Mouse (Mus musculus): Measurements from ENCODE around the gene Setd1a.
A peak's percentile ranks its signal among the peaks of the same experiment; 100 is the strongest.

Gene Setd1a

GRCm38 (mm10) chr7:127800435-127801009, 24.1 kb downstream of the Setd1a start, which contains the start of gene Hsd3b7:
Gene Hsd3b7, plus strand, starts transcription at chr7:127800604.
- peak; percentile 94 for DNase-seq

- peak; percentile 21 for DNase-seq
These were observed 24.6 kb downstream of the Setd1a start for GRCm38 (mm10) chr7:127801010-127801621.

- DNase-seq = no peak
These were observed 25.8 kb downstream of the Setd1a start for GRCm38 (mm10) chr7:127802313-127802712.

GRCm38 (mm10) chr7:127808821-127809220, 32.4 kb downstream of the Setd1a start:
- no peak for DNase-seq

GRCm38 (mm10) chr7:127809846-127810245, 33.4 kb downstream of the Setd1a start:
- DNase-seq = no peak

GRCm38 (mm10) chr7:127810650-127811049, 34.2 kb downstream of the Setd1a start:
- no peak for DNase-seq

GRCm38 (mm10) chr7:127811240-127811639, 34.8 kb downstream of the Setd1a start:
- DNase-seq = no peak

GRCm38 (mm10) chr7:127812292-127812691, 35.8 kb downstream of the Setd1a start:
- no peak for DNase-seq

- peak; percentile 26 for DNase-seq
These were observed 37.4 kb downstream of the Setd1a start for GRCm38 (mm10) chr7:127813821-127814220.

- DNase-seq = peak; percentile 65
These were observed 37.9 kb downstream of the Setd1a start for GRCm38 (mm10) chr7:127814241-127814921.

GRCm38 (mm10) chr7:127815116-127815665, 38.7 kb downstream of the Setd1a start:
- DNase-seq = no peak

GRCm38 (mm10) chr7:127815954-127816821, 39.7 kb downstream of the Setd1a start:
- peak; percentile 75 for DNase-seq

- no peak for DNase-seq
These were observed 40.6 kb downstream of the Setd1a start for GRCm38 (mm10) chr7:127817053-127817452.

- DNase-seq = no peak
These were observed 41.3 kb downstream of the Setd1a start for GRCm38 (mm10) chr7:127817776-127818175.

- peak; percentile 55 for DNase-seq
These were observed 44.5 kb downstream of the Setd1a start for GRCm38 (mm10) chr7:127820836-127821509.

- DNase-seq = no peak
These were observed 46.0 kb downstream of the Setd1a start for GRCm38 (mm10) chr7:127822494-127822893.

GRCm38 (mm10) chr7:127823236-127824171, 47.0 kb downstream of the Setd1a start:
- DNase-seq = no peak

GRCm38 (mm10) chr7:127824176-127824871, 47.9 kb downstream of the Setd1a start, which contains the start of the genes Stx4a and Stx1b:
Gene Stx4a, plus strand, starts transcription at chr7:127824294.
Gene Stx1b, minus strand, starts transcription at chr7:127824549.
- peak; percentile 35 for DNase-seq

- DNase-seq = no peak
These were observed 59.1 kb downstream of the Setd1a start for GRCm38 (mm10) chr7:127835550-127835949.

- DNase-seq = no peak
These were observed 61.0 kb downstream of the Setd1a start for GRCm38 (mm10) chr7:127837473-127837872.
